Mouse (Mus musculus) hindbrain, embryonic 11.5 days (tissue): ENCODE results near the gene Serpinh1. TPM values are rescaled to one million over a fixed set of nuclear protein-coding genes. Genes with fewer than 3 reads are reported as not detected.

Experiments used
- ATAC-seq: fragments of 200-750 bp; cut with Nextera tagmentation; 2 replicates; pipeline ENCODE4 v1.8.0; 2017; ENCODE audit warnings: mild to moderate bottlenecking, moderate TSS enrichment, moderate library complexity; ENCODE audit not compliant: low FRiP score
- DNase-seq: peaks from one replicate; pipeline ENCODE4 v3.0.0-alpha.2; 2015; ENCODE audit warnings: low spot score
- H3K27ac ChIP-seq: fragments of 300-500 bp; sonication (generic); 2 replicates; pipeline ENCODE4 v1.5.1; 2014; ENCODE audit warnings: mild to moderate bottlenecking, low read depth, low read length
- H3K27me3 ChIP-seq: fragments of 300-500 bp; sonication (generic); 2 replicates; pipeline ENCODE4 v1.6.1; 2014; ENCODE audit warnings: mild to moderate bottlenecking, low read length, moderate library complexity, mixed read lengths; ENCODE audit not compliant: control insufficient read depth, insufficient read depth
- H3K36me3 ChIP-seq: fragments of 300-500 bp; sonication (generic); 2 replicates; pipeline ENCODE4 v1.6.1; 2014; ENCODE audit warnings: mild to moderate bottlenecking, low read length, moderate library complexity, mixed read lengths; ENCODE audit not compliant: control insufficient read depth, insufficient read depth
- H3K4me1 ChIP-seq: fragments of 300-500 bp; sonication (generic); replicated peaks from 2 replicates; pipeline ENCODE4 v1.6.1; 2014; ENCODE audit warnings: low read length, mixed read lengths; ENCODE audit not compliant: control insufficient read depth, insufficient read depth
- H3K4me2 ChIP-seq: fragments of 300-500 bp; sonication (generic); replicated peaks from 2 replicates; pipeline ENCODE4 v1.6.1; 2014; ENCODE audit warnings: mild to moderate bottlenecking, low read depth, low read length
- H3K4me3 ChIP-seq: fragments of 300-500 bp; sonication (generic); 2 replicates; pipeline ENCODE4 v1.5.1; 2014; ENCODE audit warnings: low read depth, low read length
- H3K9ac ChIP-seq: fragments of 300-500 bp; sonication (generic); 2 replicates; pipeline ENCODE4 v1.6.1; 2014; ENCODE audit warnings: low read depth, low read length
- H3K9me3 ChIP-seq: fragments of 300-500 bp; sonication (generic); 2 replicates; pipeline ENCODE4 v1.6.1; 2016; ENCODE audit warnings: low read length; ENCODE audit not compliant: control insufficient read depth
- WGBS: fragments of 180-500 bp; shearing (Covaris S2); extraction: QIAGEN DNeasy Blood & Tissue Kit; methylation state at CpG from one replicate; pipeline ENCODE4 v1.1.7; 2014; 5-methylcytosine and 5-hydroxymethylcytosine counted together
- polyA plus RNA-seq: library from polyadenylated mRNA; unstranded; fragments of >200 nt; fragmentation: Nextera tagmentation; extraction: Ambion mirVana; gene quantifications from 2 replicates; pipeline ENCODE4 v1.2.1, GENCODE M21; 2014

Serpinh1 gene
- polyA plus RNA-seq, 1 experiment from 2014 or later: 245 TPM

DNA sequence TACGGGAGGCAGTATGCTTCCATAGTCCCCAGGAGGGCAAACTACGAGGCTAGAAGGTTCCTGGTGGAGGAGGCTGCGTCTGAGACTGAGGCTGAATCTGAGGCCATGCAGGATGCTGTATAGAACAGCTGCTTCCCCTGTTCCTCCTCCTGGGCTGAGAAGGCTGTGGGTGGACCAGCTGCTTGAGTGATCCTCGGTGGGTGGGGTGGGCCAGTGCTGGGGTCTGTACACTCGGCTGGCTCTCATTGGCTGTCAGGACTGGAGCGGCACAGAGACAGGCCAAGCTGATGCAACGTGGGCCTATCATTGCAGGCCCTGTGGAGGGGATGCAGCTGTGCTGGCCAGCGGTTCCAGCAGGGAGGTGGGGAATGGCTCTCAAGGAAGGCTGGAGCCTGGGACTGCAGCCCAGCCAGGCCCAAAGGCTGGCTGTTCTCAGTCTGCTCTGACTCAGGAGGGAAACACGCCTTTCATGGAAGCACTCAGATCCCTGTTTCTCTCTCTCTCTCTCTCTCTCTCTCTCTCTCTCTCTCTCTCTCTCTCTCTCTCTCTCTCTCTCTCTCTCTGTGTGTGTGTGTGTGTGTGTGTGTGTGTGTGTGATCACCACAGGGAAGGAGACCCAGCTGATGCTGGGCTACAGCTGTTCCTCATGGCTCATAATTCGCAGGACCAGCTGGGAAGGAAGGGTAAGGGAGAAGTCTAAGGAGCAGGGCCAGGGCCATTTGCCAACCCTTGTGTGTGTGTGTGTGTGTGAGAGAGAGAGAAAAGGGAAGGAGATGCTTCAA lies 7.2 kb upstream of the Serpinh1 start:
- peaks cover 21% of the 10 kb centered on the region for H3K4me1 ChIP-seq
- ATAC-seq (peak; percentile 96), DNase-seq (peak; percentile 84)
- H3K27me3 ChIP-seq: no peaks in the 10 kb centered on the region
- peak overlapping the region; percentile 97 for H3K27ac ChIP-seq
- no peaks in the 10 kb centered on the region for H3K9me3 ChIP-seq
- WGBS: 6% methylated on average over 10 of the region's 10 CpGs
- 0 out of 2 replicates have a peak overlapping the region, but pooled peaks have one; percentile 5 for H3K4me2 ChIP-seq
- no peak overlapping the region for H3K4me3 ChIP-seq
- H3K36me3 ChIP-seq: no peaks in the 10 kb centered on the region
- peak overlapping the region; percentile 49; the same call in 1 of the 2 replicates for H3K9ac ChIP-seq

GRCm38 (mm10) chr7:99358371-99358770 lies 5.3 kb upstream of the Serpinh1 start:
- Histone ChIP-seq H3K27ac (no peak overlapping the region), H3K9ac (no peak overlapping the region), H3K4me1 (peaks cover 24% of the 10 kb centered on the region), H3K9me3 (no peaks in the 10 kb centered on the region), H3K4me2 (no peak overlapping the region), H3K4me3 (no peak overlapping the region), H3K27me3 (no peaks in the 10 kb centered on the region), H3K36me3 (no peaks in the 10 kb centered on the region)
- WGBS: 93% methylated on average over 8 of the region's 8 CpGs
- DNase-seq: no peak
- no peak for ATAC-seq

DNA sequence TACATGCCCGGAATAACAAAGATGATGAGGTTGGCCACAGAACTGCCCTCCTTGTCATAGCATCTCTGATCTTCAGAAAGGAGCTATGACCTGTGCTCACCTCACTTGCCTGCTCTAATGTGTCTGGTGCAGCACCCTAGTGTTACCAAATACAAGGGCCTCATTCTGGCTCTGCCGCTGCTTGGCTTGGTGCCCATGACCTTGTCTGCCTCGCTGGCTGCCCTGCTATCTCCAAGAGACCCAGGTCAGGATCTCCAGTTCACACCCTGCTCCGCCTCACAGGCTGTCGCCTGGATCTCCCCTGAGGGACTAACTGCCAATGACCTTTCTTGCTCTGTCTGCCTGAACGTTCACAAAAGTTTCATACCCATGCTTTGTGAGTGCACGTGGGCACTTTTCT lies 4.2 kb upstream of the Serpinh1 start:
- H3K27ac ChIP-seq: no peak overlapping the region
- H3K4me1 ChIP-seq: peaks cover 27% of the 10 kb centered on the region
- DNase-seq (no peak), ATAC-seq (no peak)
- no peaks in the 10 kb centered on the region for H3K36me3 ChIP-seq
- WGBS: 54% methylated on average over 7 of the region's 7 CpGs
- H3K4me3 ChIP-seq: no peak overlapping the region
- no peaks in the 10 kb centered on the region for H3K27me3 ChIP-seq
- no peak overlapping the region for H3K4me2 ChIP-seq
- no peaks in the 10 kb centered on the region for H3K9me3 ChIP-seq
- H3K9ac ChIP-seq: no peak overlapping the region

DNA sequence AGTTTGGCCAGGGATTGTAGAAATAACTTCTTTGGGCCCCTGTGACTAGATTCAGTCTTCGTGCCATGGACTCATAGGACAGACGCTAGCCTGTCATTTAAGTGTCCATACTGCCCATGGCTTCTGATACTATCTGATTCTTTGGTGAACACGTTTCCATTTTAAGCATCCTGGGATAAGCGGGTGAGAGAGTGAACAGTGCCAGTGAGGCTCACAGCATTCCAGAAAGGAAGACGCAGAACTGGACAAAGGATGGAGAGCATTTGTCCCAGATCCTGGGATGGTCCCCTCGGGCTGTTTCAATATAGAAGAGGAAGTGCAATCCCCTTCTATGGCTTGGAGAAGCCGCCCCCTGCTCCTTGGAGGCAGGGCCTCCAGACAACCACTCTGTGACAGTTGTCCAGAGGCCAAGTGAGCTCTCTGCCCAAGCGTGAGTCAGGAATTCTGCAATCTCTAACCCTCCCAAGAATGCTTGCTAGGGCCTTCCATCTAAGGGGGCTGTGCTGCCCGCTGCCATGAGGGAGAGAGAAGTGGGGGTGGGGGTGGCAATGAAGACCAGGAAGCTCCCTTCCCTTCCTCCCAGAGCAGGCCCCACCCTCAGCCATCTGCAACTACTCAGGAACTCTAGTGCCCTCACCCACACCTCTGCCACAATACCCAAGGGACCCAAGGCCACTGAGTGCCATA lies 3.3 kb upstream of the Serpinh1 start:
- H3K9ac ChIP-seq: peak overlapping the region; percentile 38; the same call in 1 of the 2 replicates
- no peak overlapping the region for H3K4me3 ChIP-seq
- ATAC-seq: no peak
- H3K9me3 ChIP-seq: no peaks in the 10 kb centered on the region
- WGBS: 39% methylated on average over 9 of the region's 9 CpGs
- no peaks in the 10 kb centered on the region for H3K36me3 ChIP-seq
- no peak for DNase-seq
- H3K27me3 ChIP-seq: no peaks in the 10 kb centered on the region
- H3K4me1 ChIP-seq: peaks cover 27% of the 10 kb centered on the region
- peak overlapping the region; percentile 86 for H3K27ac ChIP-seq
- H3K4me2 ChIP-seq: no peak overlapping the region; the same call in 1 of the 2 replicates

- 4% methylated on average over 7 of the region's 7 CpGs for WGBS
- DNase-seq: peak; percentile 84
- no peaks in the 10 kb centered on the region for H3K36me3 ChIP-seq
- H3K9me3 ChIP-seq: no peaks in the 10 kb centered on the region
- peak overlapping the region; percentile 38; the same call in 1 of the 2 replicates for H3K9ac ChIP-seq
- no peak overlapping the region for H3K4me3 ChIP-seq
- peak overlapping the region; percentile 86 for H3K27ac ChIP-seq
- H3K4me2 ChIP-seq: peak overlapping the region; percentile 21; the same call in 1 of the 2 replicates
- ATAC-seq: no peak
- no peaks in the 10 kb centered on the region for H3K27me3 ChIP-seq
- H3K4me1 ChIP-seq: peaks cover 32% of the 10 kb centered on the region
Measured at GRCm38 (mm10) chr7:99355731-99356131, 2.7 kb upstream of the Serpinh1 start.

DNA sequence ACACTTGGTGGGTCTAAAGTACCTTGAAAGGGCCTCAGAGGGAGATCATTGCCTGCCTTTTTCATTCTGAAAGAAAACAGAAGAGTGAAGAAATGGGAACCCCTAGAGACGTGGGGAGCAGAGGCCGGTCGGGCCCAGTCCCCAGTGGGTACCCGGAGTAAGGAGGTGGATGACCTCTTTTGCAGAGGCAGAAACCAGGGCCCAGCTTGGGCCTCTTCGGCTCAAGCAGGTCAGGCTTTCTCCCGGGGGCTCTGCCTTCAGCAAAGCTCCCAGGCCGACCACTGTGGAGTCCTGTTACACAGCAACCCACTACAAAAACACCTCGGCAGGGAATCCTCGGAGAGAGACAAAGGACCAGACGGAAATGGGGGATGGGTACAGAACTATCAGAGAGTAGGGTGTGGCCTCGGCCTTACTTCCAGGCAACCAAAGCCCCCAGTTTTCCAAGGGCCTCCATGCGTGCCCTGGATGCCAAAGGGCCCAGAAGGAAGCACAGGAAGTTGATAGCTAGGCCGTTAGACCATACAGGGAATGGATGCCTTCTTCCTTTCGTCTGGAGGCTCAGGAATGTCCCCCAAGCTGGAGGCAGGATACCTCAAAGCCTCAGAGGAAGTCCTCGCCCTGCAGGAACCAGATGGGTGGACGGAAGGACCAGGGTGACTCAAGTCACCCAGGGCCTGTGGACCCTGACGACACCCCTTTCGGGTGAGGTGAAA lies 1.1 kb downstream of the Serpinh1 start:
- Histone ChIP-seq H3K27me3 (no peaks in the 10 kb centered on the region), H3K9me3 (no peaks in the 10 kb centered on the region), H3K27ac (peak overlapping the region; percentile 95), H3K4me1 (peaks cover 27% of the 10 kb centered on the region), H3K36me3 (peaks cover 14% of the 10 kb centered on the region), H3K4me2 (peak overlapping the region; percentile 69), H3K4me3 (peak overlapping the region; percentile 43), H3K9ac (peak overlapping the region; percentile 88)
- DNase-seq: peak; percentile 84
- peak; percentile 64 for ATAC-seq
- 3% methylated on average over 18 of the region's 18 CpGs for WGBS

DNA sequence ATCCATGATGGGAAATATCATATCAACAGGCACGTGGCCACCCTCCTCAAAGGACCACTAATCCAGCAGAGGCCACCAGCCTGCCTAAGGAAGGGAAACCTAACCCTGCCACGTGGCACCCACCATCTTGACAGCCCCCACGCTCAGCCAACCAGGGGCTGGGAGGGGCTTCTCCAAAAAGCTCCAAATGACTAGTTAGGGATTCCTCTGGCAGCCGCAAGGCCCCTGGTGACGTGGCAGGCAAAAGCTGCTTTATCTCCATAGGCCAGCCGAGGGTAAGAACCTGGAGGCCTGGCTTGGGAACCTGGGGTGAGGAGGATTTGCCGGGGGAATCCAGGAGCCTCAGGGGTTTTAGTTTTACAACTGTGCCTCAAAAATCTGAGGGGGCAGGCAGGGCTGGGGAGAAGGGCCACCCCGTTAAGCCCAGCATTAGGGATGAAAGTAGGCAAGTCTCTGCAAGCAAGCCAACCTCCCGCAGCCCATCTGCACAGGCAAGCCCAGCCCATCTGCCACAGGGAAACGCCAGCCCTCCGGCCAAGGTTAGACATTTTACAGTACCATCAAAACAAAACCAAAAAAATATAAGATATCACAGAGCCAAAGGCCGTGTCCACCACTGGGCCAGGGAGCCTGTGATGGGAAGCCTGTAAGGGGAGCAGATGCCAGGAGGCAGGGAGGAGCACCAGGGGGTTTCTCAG lies 1.8 kb downstream of the Serpinh1 start:
- peak overlapping the region; percentile 88 for H3K9ac ChIP-seq
- peaks cover 17% of the 10 kb centered on the region for H3K36me3 ChIP-seq
- H3K9me3 ChIP-seq: no peaks in the 10 kb centered on the region
- H3K4me2 ChIP-seq: peak overlapping the region; percentile 69
- H3K27ac ChIP-seq: peak overlapping the region; percentile 95
- H3K4me1 ChIP-seq: peaks cover 21% of the 10 kb centered on the region
- 4% methylated on average over 12 of the region's 12 CpGs for WGBS
- peak overlapping the region; percentile 43 for H3K4me3 ChIP-seq
- DNase-seq (peak; percentile 53), ATAC-seq (peak; percentile 26; the same call in 1 of the 2 replicates)
- no peaks in the 10 kb centered on the region for H3K27me3 ChIP-seq
